Mouse (Mus musculus) liver, embryonic 16.5 days (tissue): ENCODE data around the gene Oas3. TPM values are rescaled to one million over a fixed set of nuclear protein-coding genes. Genes with fewer than 3 reads are reported as not detected.

Experiments
- ATAC-seq: fragments of 200-750 bp; cut with Nextera tagmentation; 2 replicates; pipeline ENCODE4 v1.8.0; 2017; ENCODE audit warnings: low read depth, mild to moderate bottlenecking, moderate number of reproducible peaks, moderate library complexity
- H3K27ac ChIP-seq: fragments of 300-500 bp; sonication (generic); 2 replicates; pipeline ENCODE4 v1.5.1; 2014; ENCODE audit warnings: mild to moderate bottlenecking, low read length
- H3K27me3 ChIP-seq: fragments of 300-500 bp; sonication (generic); 2 replicates; pipeline ENCODE4 v1.6.1; 2014; ENCODE audit warnings: low read depth, low read length, mixed read lengths; ENCODE audit not compliant: control insufficient read depth, insufficient read depth
- H3K36me3 ChIP-seq: fragments of 300-500 bp; sonication (generic); 2 replicates; pipeline ENCODE4 v1.6.1; 2014; ENCODE audit warnings: mild to moderate bottlenecking; ENCODE audit not compliant: control insufficient read depth, insufficient read depth
- H3K4me1 ChIP-seq: fragments of 300-500 bp; sonication (generic); 2 replicates; pipeline ENCODE4 v1.6.1; 2014; ENCODE audit warnings: low read depth, low read length, mixed read lengths; ENCODE audit not compliant: control insufficient read depth
- H3K4me2 ChIP-seq: fragments of 300-500 bp; sonication (generic); 2 replicates; pipeline ENCODE4 v1.6.1; 2014; ENCODE audit warnings: low read depth, low read length, mixed read lengths
- H3K4me3 ChIP-seq: fragments of 300-500 bp; sonication (generic); 2 replicates; pipeline ENCODE4 v1.5.1; 2014; ENCODE audit warnings: low read depth, mild to moderate bottlenecking, low read length
- H3K9ac ChIP-seq: fragments of 300-500 bp; sonication (generic); 2 replicates; pipeline ENCODE4 v1.6.1; 2014; ENCODE audit warnings: low read depth, low read length
- H3K9me3 ChIP-seq: fragments of 300-500 bp; sonication (generic); replicated peaks from 2 replicates; pipeline ENCODE4 v1.6.1; 2016; ENCODE audit warnings: low read length; ENCODE audit not compliant: control insufficient read depth
- WGBS: fragments of 180-500 bp; shearing (Covaris S2); extraction: QIAGEN DNeasy Blood & Tissue Kit; methylation state at CpG from one replicate; pipeline ENCODE4 v1.1.7; 2014; ENCODE audit not compliant: insufficient replicate concordance; 5-methylcytosine and 5-hydroxymethylcytosine counted together
- polyA plus RNA-seq: library from polyadenylated mRNA; unstranded; fragments of >200 nt; fragmentation: Nextera tagmentation; extraction: Ambion mirVana; gene quantifications from 2 replicates; pipeline ENCODE4 v1.2.1, GENCODE M21; 2015

Oas3 gene
- polyA plus RNA-seq, 1 experiment from 2014 or later: 0.68 TPM

GRCm38 (mm10) chr5:120714314-120714713 lies 63.1 kb downstream of the Oas3 start:
- H3K27ac ChIP-seq: no peak overlapping the region
- H3K9me3 ChIP-seq: no peaks in the 10 kb centered on the region
- H3K4me1 ChIP-seq: no peaks in the 10 kb centered on the region
- no peak overlapping the region for H3K4me3 ChIP-seq
- H3K4me2 ChIP-seq: no peak overlapping the region
- H3K9ac ChIP-seq: no peak overlapping the region
- no peaks in the 10 kb centered on the region for H3K36me3 ChIP-seq
- peaks cover 40% of the 10 kb centered on the region for H3K27me3 ChIP-seq
- WGBS: 5% methylated on average over 16 of the region's 16 CpGs
- ATAC-seq: no peak

GRCm38 (mm10) chr5:120712721-120713120 lies 64.7 kb downstream of the Oas3 start:
- no peaks in the 10 kb centered on the region for H3K4me1 ChIP-seq
- H3K9me3 ChIP-seq: no peaks in the 10 kb centered on the region
- H3K4me2 ChIP-seq: no peak overlapping the region
- H3K27me3 ChIP-seq: peaks cover 45% of the 10 kb centered on the region
- no peak overlapping the region for H3K4me3 ChIP-seq
- no peaks in the 10 kb centered on the region for H3K36me3 ChIP-seq
- WGBS: 52% methylated on average over 8 of the region's 8 CpGs
- no peak overlapping the region for H3K9ac ChIP-seq
- no peak for ATAC-seq
- no peak overlapping the region for H3K27ac ChIP-seq

GRCm38 (mm10) chr5:120711827-120712226 lies 65.6 kb downstream of the Oas3 start, which contains the start of gene Dtx1:
Gene Dtx1, minus strand, starts transcription at chr5:120711927.
- ATAC-seq: no peak
- H3K36me3 ChIP-seq: no peaks in the 10 kb centered on the region
- H3K27me3 ChIP-seq: peaks cover 45% of the 10 kb centered on the region
- WGBS: 29% methylated on average over 3 of the region's 3 CpGs
- H3K27ac ChIP-seq: no peak within 1 kb of the TSS
- H3K4me3 ChIP-seq: no peak within 1 kb of the TSS
- H3K9ac ChIP-seq: no peak within 1 kb of the TSS
- H3K9me3 ChIP-seq: no peaks in the 10 kb centered on the region
- H3K4me2 ChIP-seq: 0 out of 2 replicates have a peak within 1 kb of the TSS, but pooled peaks have one; percentile 6
- H3K4me1 ChIP-seq: no peaks in the 10 kb centered on the region

- Histone ChIP-seq H3K9me3 (no peaks in the 10 kb centered on the region), H3K4me1 (no peaks in the 10 kb centered on the region), H3K9ac (no peak overlapping the region), H3K4me3 (no peak overlapping the region), H3K27me3 (peaks cover 45% of the 10 kb centered on the region), H3K27ac (no peak overlapping the region), H3K4me2 (0 out of 2 replicates have a peak overlapping the region, but pooled peaks have one; percentile 6), H3K36me3 (no peaks in the 10 kb centered on the region)
- 2% methylated on average over 37 of the region's 43 CpGs for WGBS
- no peak for ATAC-seq
Measured at GRCm38 (mm10) chr5:120711416-120711815, 66.0 kb downstream of the Oas3 start.

- Histone ChIP-seq H3K36me3 (no peaks in the 10 kb centered on the region), H3K9me3 (no peaks in the 10 kb centered on the region), H3K4me1 (no peaks in the 10 kb centered on the region), H3K27me3 (peaks cover 45% of the 10 kb centered on the region), H3K27ac (no peak overlapping the region), H3K4me3 (no peak overlapping the region), H3K9ac (no peak overlapping the region), H3K4me2 (no peak overlapping the region)
- no peak for ATAC-seq
- WGBS: 2% methylated on average over 27 of the region's 34 CpGs
Measured at GRCm38 (mm10) chr5:120710826-120711248, 66.6 kb downstream of the Oas3 start.

- Histone ChIP-seq H3K4me3 (no peak overlapping the region), H3K4me2 (no peak overlapping the region), H3K27me3 (peaks cover 48% of the 10 kb centered on the region), H3K9ac (no peak overlapping the region), H3K27ac (no peak overlapping the region), H3K36me3 (no peaks in the 10 kb centered on the region), H3K9me3 (no peaks in the 10 kb centered on the region), H3K4me1 (no peaks in the 10 kb centered on the region)
- no peak for ATAC-seq
- 8% methylated on average over 40 of the region's 40 CpGs for WGBS
Measured at GRCm38 (mm10) chr5:120710161-120710825, 67.2 kb downstream of the Oas3 start.

- H3K9me3 ChIP-seq: no peaks in the 10 kb centered on the region
- H3K27ac ChIP-seq: no peak overlapping the region
- H3K4me2 ChIP-seq: no peak overlapping the region
- H3K36me3 ChIP-seq: no peaks in the 10 kb centered on the region
- no peak for ATAC-seq
- H3K9ac ChIP-seq: no peak overlapping the region
- no peak overlapping the region for H3K4me3 ChIP-seq
- H3K27me3 ChIP-seq: peaks cover 35% of the 10 kb centered on the region
- no peaks in the 10 kb centered on the region for H3K4me1 ChIP-seq
- 36% methylated on average over 13 of the region's 13 CpGs for WGBS
Measured at GRCm38 (mm10) chr5:120706976-120707375, 70.5 kb downstream of the Oas3 start.

GRCm38 (mm10) chr5:120706541-120706940 lies 70.9 kb downstream of the Oas3 start:
- Histone ChIP-seq H3K27ac (no peak overlapping the region), H3K9me3 (no peaks in the 10 kb centered on the region), H3K4me2 (no peak overlapping the region), H3K4me1 (no peaks in the 10 kb centered on the region), H3K27me3 (peaks cover 30% of the 10 kb centered on the region), H3K9ac (no peak overlapping the region), H3K4me3 (no peak overlapping the region), H3K36me3 (no peaks in the 10 kb centered on the region)
- ATAC-seq: peak; percentile 19; the same call in 1 of the 2 replicates
- WGBS: 5% methylated on average over 16 of the region's 16 CpGs

- no peak overlapping the region for H3K4me2 ChIP-seq
- H3K27me3 ChIP-seq: peaks cover 10% of the 10 kb centered on the region
- ATAC-seq: no peak
- no peak overlapping the region for H3K4me3 ChIP-seq
- no peaks in the 10 kb centered on the region for H3K4me1 ChIP-seq
- no peak overlapping the region for H3K9ac ChIP-seq
- 35% methylated on average over 6 of the region's 6 CpGs for WGBS
- H3K27ac ChIP-seq: no peak overlapping the region
- no peaks in the 10 kb centered on the region for H3K9me3 ChIP-seq
- H3K36me3 ChIP-seq: no peaks in the 10 kb centered on the region
Measured at GRCm38 (mm10) chr5:120704421-120704820, 73.0 kb downstream of the Oas3 start.
